Mouse (Mus musculus): ENCODE results near the gene Gc. TPM values are rescaled to one million over a fixed set of nuclear protein-coding genes. Genes with fewer than 3 reads are reported as not detected.

Gc gene
- polyA plus RNA-seq, 1 experiment from 2014 or later = not detected

Other genes with a start within 250 kb of the Gc start
- gene Npffr2, start 69.5 kb upstream of the Gc start, polyA plus RNA-seq (2015; fragmentation: Nextera tagmentation; extraction: Ambion mirVana) = not detected in 2 replicates

Measured in forebrain, embryonic 15.5 days (tissue).